Mouse (Mus musculus): ENCODE data around the gene Megf11. TPM values are rescaled to one million over a fixed set of nuclear protein-coding genes. Genes with fewer than 3 reads are reported as not detected.

Gene Megf11
- total RNA-seq, 2 experiments from 2014 or later = not detected

GRCm38 (mm10) chr9:64506440-64507206, 121.2 kb downstream of the Megf11 start:
- no peak for ATAC-seq (replicated peaks; ENCODE audit: low FRiP score, low TSS enrichment, poor library complexity, severe bottlenecking)

- ATAC-seq (replicated peaks; ENCODE audit: low FRiP score, low TSS enrichment, poor library complexity, severe bottlenecking) = no peak
These were observed 121.7 kb downstream of the Megf11 start for GRCm38 (mm10) chr9:64507207-64507517.

- no peak for ATAC-seq (replicated peaks; ENCODE audit: low FRiP score, low TSS enrichment, poor library complexity, severe bottlenecking)
These were observed 122.6 kb downstream of the Megf11 start for GRCm38 (mm10) chr9:64507995-64508394.

GRCm38 (mm10) chr9:64514826-64515225, 129.4 kb downstream of the Megf11 start:
- no peak for ATAC-seq (replicated peaks; ENCODE audit: low FRiP score, low TSS enrichment, poor library complexity, severe bottlenecking)

GRCm38 (mm10) chr9:64519921-64520746, 134.7 kb downstream of the Megf11 start:
- ATAC-seq (replicated peaks; ENCODE audit: low FRiP score, low TSS enrichment, poor library complexity, severe bottlenecking) = no peak

GRCm38 (mm10) chr9:64520747-64521283, 135.4 kb downstream of the Megf11 start:
- no peak for ATAC-seq (replicated peaks; ENCODE audit: low FRiP score, low TSS enrichment, poor library complexity, severe bottlenecking)

GRCm38 (mm10) chr9:64523264-64524045, 138.0 kb downstream of the Megf11 start:
- no peak for ATAC-seq (replicated peaks; ENCODE audit: low FRiP score, low TSS enrichment, poor library complexity, severe bottlenecking)

GRCm38 (mm10) chr9:64528061-64528460, 142.6 kb downstream of the Megf11 start:
- no peak for ATAC-seq (replicated peaks; ENCODE audit: low FRiP score, low TSS enrichment, poor library complexity, severe bottlenecking)

- ATAC-seq (replicated peaks; ENCODE audit: low FRiP score, low TSS enrichment, poor library complexity, severe bottlenecking) = no peak
These were observed 143.2 kb downstream of the Megf11 start for GRCm38 (mm10) chr9:64528595-64528994.

- ATAC-seq (replicated peaks; ENCODE audit: low FRiP score, low TSS enrichment, poor library complexity, severe bottlenecking) = no peak
These were observed 146.5 kb downstream of the Megf11 start for GRCm38 (mm10) chr9:64531935-64532334.

GRCm38 (mm10) chr9:64532711-64533242, 147.4 kb downstream of the Megf11 start:
- ATAC-seq (replicated peaks; ENCODE audit: low FRiP score, low TSS enrichment, poor library complexity, severe bottlenecking) = 0 out of 2 replicates have a peak, but pooled peaks have one; percentile 10

GRCm38 (mm10) chr9:64533488-64534119, 148.2 kb downstream of the Megf11 start:
- ATAC-seq (replicated peaks; ENCODE audit: low FRiP score, low TSS enrichment, poor library complexity, severe bottlenecking) = peak; percentile 92

GRCm38 (mm10) chr9:64534313-64534712, 148.9 kb downstream of the Megf11 start:
- ATAC-seq (replicated peaks; ENCODE audit: low FRiP score, low TSS enrichment, poor library complexity, severe bottlenecking) = peak; percentile 12; the same call in 1 of the 2 replicates

GRCm38 (mm10) chr9:64534856-64535539, 149.6 kb downstream of the Megf11 start:
- ATAC-seq (replicated peaks; ENCODE audit: low FRiP score, low TSS enrichment, poor library complexity, severe bottlenecking) = no peak

- no peak for ATAC-seq (replicated peaks; ENCODE audit: low FRiP score, low TSS enrichment, poor library complexity, severe bottlenecking)
These were observed 152.4 kb downstream of the Megf11 start for GRCm38 (mm10) chr9:64537821-64538220.

GRCm38 (mm10) chr9:64542246-64542645, 156.8 kb downstream of the Megf11 start:
- no peak for ATAC-seq (replicated peaks; ENCODE audit: low FRiP score, low TSS enrichment, poor library complexity, severe bottlenecking)

- ATAC-seq (replicated peaks; ENCODE audit: low FRiP score, low TSS enrichment, poor library complexity, severe bottlenecking) = no peak
These were observed 157.7 kb downstream of the Megf11 start for GRCm38 (mm10) chr9:64543125-64543524.

- no peak for ATAC-seq (replicated peaks; ENCODE audit: low FRiP score, low TSS enrichment, poor library complexity, severe bottlenecking)
These were observed 161.0 kb downstream of the Megf11 start for GRCm38 (mm10) chr9:64546344-64546991.

Data from megakaryocyte-erythroid progenitor cell, adult 5-6 weeks (primary cell).